Mouse (Mus musculus): ENCODE measurements around the gene Fam162a. TPM values are rescaled to one million over a fixed set of nuclear protein-coding genes. Genes with fewer than 3 reads are reported as not detected.

The Fam162a gene
- total and polyA plus RNA-seq, 3 experiments, result 120 to 129 TPM; not detected in 1

DNA sequence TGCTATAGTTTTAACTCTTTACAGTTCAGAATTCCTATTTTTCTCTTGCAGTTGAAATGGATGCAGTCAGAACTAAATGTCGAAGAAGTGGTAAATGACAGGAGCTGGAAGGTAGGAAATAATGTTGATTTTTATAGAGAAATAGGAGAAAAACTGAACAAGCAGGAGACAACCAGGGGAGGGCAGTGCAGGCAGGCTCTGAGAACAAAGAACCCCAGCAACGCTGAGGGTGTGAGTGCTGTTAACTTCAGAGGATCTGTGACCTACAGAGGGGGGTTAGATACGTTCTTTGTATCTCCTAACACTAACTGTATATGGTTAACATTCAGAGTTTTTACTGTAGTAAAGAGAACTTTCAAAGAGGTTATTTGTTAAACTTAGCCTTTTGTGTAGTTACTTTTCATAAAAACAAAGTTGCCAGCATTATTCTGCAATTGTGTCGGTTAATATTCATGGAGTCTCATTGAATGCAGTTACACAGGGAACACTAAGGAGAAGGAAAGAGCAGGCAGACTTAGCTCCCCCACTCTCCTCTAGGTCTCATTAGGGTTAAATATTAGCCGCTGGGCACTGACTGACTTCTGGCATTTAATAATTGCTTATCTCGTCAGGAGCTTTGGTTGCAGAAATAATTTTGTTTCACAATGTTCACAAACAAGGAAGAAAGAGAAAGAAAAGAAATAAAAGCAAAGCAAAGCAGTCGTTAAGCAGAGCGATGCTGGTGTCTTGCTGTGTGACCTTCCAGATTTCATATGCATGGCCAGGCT lies 18.6 kb upstream of the Fam162a start:
- H3K79me2 ChIP-seq (ENCODE audit: control insufficient read depth, insufficient read depth, low read length, poor library complexity), result no peaks in the 10 kb centered on the region
- no peak overlapping the region for H3K4me3 ChIP-seq (ENCODE audit: control insufficient read depth in 1 of 2, insufficient read depth in 1 of 2, low read depth in 2 of 2, low read length in 2 of 2)
- no peak for TF ChIP-seq E2F4 (IDR thresholded peaks at IDR 0.05; ENCODE audit: borderline replicate concordance, low read depth, low read length)
- TF ChIP-seq MAX (IDR thresholded peaks at IDR 0.05; ENCODE audit: low read length), result no peak
- no peak for TF ChIP-seq RCOR1 (IDR thresholded peaks at IDR 0.05; ENCODE audit: low read depth, low read length)
- no peak for TF ChIP-seq MXI1 (IDR thresholded peaks at IDR 0.05; ENCODE audit: low read depth, low read length)
- TF ChIP-seq NRF1 (IDR thresholded peaks at IDR 0.05; ENCODE audit: insufficient read depth, low read depth, low read length, poor library complexity, severe bottlenecking), result no peak
- TF ChIP-seq POLR2AphosphoS2 (IDR thresholded peaks at IDR 0.05; ENCODE audit: low read length), result no peak
- no peak for TF ChIP-seq GATA1 (IDR thresholded peaks at IDR 0.05; ENCODE audit: low read depth, low read length)
- TF ChIP-seq SMC3 (IDR thresholded peaks at IDR 0.05; ENCODE audit: low read depth, low read length), result no peak
- no peak for TF ChIP-seq USF1 (IDR thresholded peaks at IDR 0.05; ENCODE audit: low read depth, low read length)
- no peak for TF ChIP-seq JUND (IDR thresholded peaks at IDR 0.05; ENCODE audit: low read depth, low read length)
- TF ChIP-seq EP300 (IDR thresholded peaks at IDR 0.05; ENCODE audit: low read depth in 1 of 2, low read length in 2 of 2), result no peak
- TF ChIP-seq USF2 (IDR thresholded peaks at IDR 0.05; ENCODE audit: borderline replicate concordance in 1 of 2, insufficient read depth in 1 of 2, low read depth in 1 of 2, low read length in 2 of 2), result no peak
- TF ChIP-seq UBTF (IDR thresholded peaks at IDR 0.05; ENCODE audit: borderline replicate concordance, insufficient read depth, low read depth, low read length), result no peak
- no peak for TF ChIP-seq HCFC1 (IDR thresholded peaks at IDR 0.05; ENCODE audit: low read depth, low read length)
- TF ChIP-seq BHLHE40 (IDR thresholded peaks at IDR 0.05; ENCODE audit: borderline replicate concordance, low read depth, low read length), result no peak
- H3K36me3 ChIP-seq (ENCODE audit: control insufficient read depth in 1 of 2, insufficient read depth in 2 of 2, low read length in 2 of 2), result peaks cover 0 to 9% of the 10 kb centered on the region in 2 experiments; a peak in 2 of 4 replicates
- H3K9me3 ChIP-seq (replicated peaks; ENCODE audit: insufficient read depth, low read length), result no peaks in the 10 kb centered on the region
- H3K9ac ChIP-seq (ENCODE audit: control insufficient read depth, low read depth, low read length, poor library complexity, severe bottlenecking), result no peak overlapping the region
- no peaks in the 10 kb centered on the region for H3K4me1 ChIP-seq (ENCODE audit: control insufficient read depth in 1 of 2, insufficient read depth in 2 of 2, low read length in 2 of 2)
- no peaks in the 10 kb centered on the region for H3K27me3 ChIP-seq (ENCODE audit: control insufficient read depth in 1 of 2, insufficient read depth in 2 of 2, low read length in 2 of 2)
- no peak overlapping the region for H3K27ac ChIP-seq (ENCODE audit: control insufficient read depth, low read depth, low read length)
- DNase-seq (ENCODE audit: low read depth, low spot score), result no peak

DNA sequence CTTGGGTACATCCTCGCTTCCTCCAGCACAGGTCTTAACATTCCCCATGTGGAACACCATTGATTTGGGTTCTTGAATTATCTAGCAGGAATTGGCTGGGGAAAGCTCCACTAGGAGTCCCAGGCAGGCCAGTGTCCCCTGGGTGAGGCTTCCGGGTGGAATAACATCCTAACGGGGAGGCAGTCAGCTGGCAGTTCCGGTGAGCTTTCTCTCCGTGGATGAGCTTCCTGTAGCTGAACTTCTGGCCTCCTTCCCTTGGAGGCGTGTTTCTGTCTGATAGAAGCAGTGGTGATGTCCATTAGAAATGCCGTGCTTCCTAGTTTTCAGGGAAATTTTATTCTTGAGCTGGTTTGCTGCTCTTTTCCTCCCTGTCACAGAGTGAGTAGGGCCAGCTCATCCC lies 17.7 kb upstream of the Fam162a start:
- Histone ChIP-seq H3K27me3 (ENCODE audit: control insufficient read depth in 1 of 2, insufficient read depth in 2 of 2, low read length in 2 of 2) (no peaks in the 10 kb centered on the region), H3K9me3 (replicated peaks; ENCODE audit: insufficient read depth, low read length) (no peaks in the 10 kb centered on the region), H3K79me2 (ENCODE audit: control insufficient read depth, insufficient read depth, low read length, poor library complexity) (no peaks in the 10 kb centered on the region), H3K4me3 (ENCODE audit: control insufficient read depth in 1 of 2, insufficient read depth in 1 of 2, low read depth in 2 of 2, low read length in 2 of 2) (no peak overlapping the region), H3K36me3 (ENCODE audit: control insufficient read depth in 1 of 2, insufficient read depth in 2 of 2, low read length in 2 of 2) (peaks cover 0 to 12% of the 10 kb centered on the region in 2 experiments; a peak in 2 of 4 replicates), H3K27ac (ENCODE audit: control insufficient read depth, low read depth, low read length) (no peak overlapping the region), H3K4me1 (ENCODE audit: control insufficient read depth in 1 of 2, insufficient read depth in 2 of 2, low read length in 2 of 2) (no peaks in the 10 kb centered on the region), H3K9ac (ENCODE audit: control insufficient read depth, low read depth, low read length, poor library complexity, severe bottlenecking) (no peak overlapping the region)
- TF ChIP-seq SIN3A (IDR thresholded peaks at IDR 0.05; ENCODE audit: low read length) (no peak), GATA1 (IDR thresholded peaks at IDR 0.05; ENCODE audit: low read depth, low read length) (no peak), ETS1 (IDR thresholded peaks at IDR 0.05; ENCODE audit: low read depth, low read length) (no peak), USF2 (IDR thresholded peaks at IDR 0.05; ENCODE audit: borderline replicate concordance in 1 of 2, insufficient read depth in 1 of 2, low read depth in 1 of 2, low read length in 2 of 2) (no peak), MAFK (IDR thresholded peaks at IDR 0.05; ENCODE audit: borderline replicate concordance, low read depth, low read length) (no peak), NELFE (IDR thresholded peaks at IDR 0.05; ENCODE audit: low read depth, low read length) (no peak), CHD1 (IDR thresholded peaks at IDR 0.05; ENCODE audit: low read depth, low read length) (no peak), RCOR1 (IDR thresholded peaks at IDR 0.05; ENCODE audit: low read depth, low read length) (no peak), TBP (IDR thresholded peaks at IDR 0.05; ENCODE audit: low read depth, low read length) (no peak)
- no peak for DNase-seq (ENCODE audit: low read depth, low spot score)
